Mouse (Mus musculus): ENCODE results near the gene Foxn1. TPM values are rescaled to one million over a fixed set of nuclear protein-coding genes. Genes with fewer than 3 reads are reported as not detected.

Gene Foxn1
- polyA plus RNA-seq, 1 experiment from 2014 or later: 0.26 TPM

GRCm38 (mm10) chr11:78367456-78368225 is 18.7 kb downstream of the Foxn1 start:
- no peaks in the 10 kb centered on the region for H3K36me3 ChIP-seq (replicated peaks)
- H3K4me3 ChIP-seq: no peak overlapping the region
- 93% methylated on average over 15 of the region's 15 CpGs for WGBS
- H3K27me3 ChIP-seq (replicated peaks; ENCODE audit: low read depth, poor library complexity, severe bottlenecking): no peaks in the 10 kb centered on the region
- H3K9me3 ChIP-seq: no peaks in the 10 kb centered on the region
- no peak overlapping the region for H3K27ac ChIP-seq (replicated peaks)
- DNase-seq (ENCODE audit: low spot score): no peak
- peaks cover 18% of the 10 kb centered on the region; the same call in 1 of the 2 replicates for H3K4me1 ChIP-seq

- no peak for DNase-seq (ENCODE audit: low spot score)
- Histone ChIP-seq H3K4me1 (peaks cover 21% of the 10 kb centered on the region; the same call in 1 of the 2 replicates), H3K9me3 (no peaks in the 10 kb centered on the region), H3K36me3 (replicated peaks) (no peaks in the 10 kb centered on the region), H3K27ac (replicated peaks) (no peak overlapping the region), H3K27me3 (replicated peaks; ENCODE audit: low read depth, poor library complexity, severe bottlenecking) (peaks cover 5% of the 10 kb centered on the region), H3K4me3 (no peak overlapping the region)
- WGBS: 63% methylated on average over 8 of the region's 8 CpGs
Observed at GRCm38 (mm10) chr11:78364103-78364502, 22.3 kb downstream of the Foxn1 start.

- no peaks in the 10 kb centered on the region for H3K9me3 ChIP-seq
- no peak overlapping the region for H3K27ac ChIP-seq (replicated peaks)
- WGBS: 75% methylated on average over 13 of the region's 13 CpGs
- H3K4me1 ChIP-seq: peaks cover 25% of the 10 kb centered on the region; the same call in 1 of the 2 replicates
- no peaks in the 10 kb centered on the region for H3K36me3 ChIP-seq (replicated peaks)
- no peak for DNase-seq (ENCODE audit: low spot score)
- H3K4me3 ChIP-seq: no peak overlapping the region
- H3K27me3 ChIP-seq (replicated peaks; ENCODE audit: low read depth, poor library complexity, severe bottlenecking): peaks cover 11% of the 10 kb centered on the region
Observed at GRCm38 (mm10) chr11:78363309-78364007, 22.9 kb downstream of the Foxn1 start.

GRCm38 (mm10) chr11:78360789-78361131 is 25.6 kb downstream of the Foxn1 start:
- WGBS: 64% methylated on average over 2 of the region's 2 CpGs

GRCm38 (mm10) chr11:78360125-78360788 is 26.1 kb downstream of the Foxn1 start:
- peaks cover 11% of the 10 kb centered on the region for H3K27me3 ChIP-seq (replicated peaks; ENCODE audit: low read depth, poor library complexity, severe bottlenecking)
- no peaks in the 10 kb centered on the region for H3K36me3 ChIP-seq (replicated peaks)
- H3K27ac ChIP-seq (replicated peaks): peak overlapping the region; percentile 31; the same call in 1 of the 2 replicates
- H3K9me3 ChIP-seq: no peaks in the 10 kb centered on the region
- H3K4me1 ChIP-seq: peaks cover 27% of the 10 kb centered on the region; the same call in 1 of the 2 replicates
- WGBS: 12% methylated on average over 13 of the region's 13 CpGs
- peak; percentile 81 for DNase-seq (ENCODE audit: low spot score)
- peak overlapping the region; percentile 48 for H3K4me3 ChIP-seq

More at GRCm38 (mm10) chr11:78360789-78361131, 25.6 kb downstream of the Foxn1 start:
- H3K9me3 ChIP-seq: no peaks in the 10 kb centered on the region
- H3K4me1 ChIP-seq: peaks cover 27% of the 10 kb centered on the region; the same call in 1 of the 2 replicates
- H3K27me3 ChIP-seq (replicated peaks; ENCODE audit: low read depth, poor library complexity, severe bottlenecking): peaks cover 11% of the 10 kb centered on the region
- DNase-seq (ENCODE audit: low spot score): no peak
- H3K4me3 ChIP-seq: peak overlapping the region; percentile 48
- H3K36me3 ChIP-seq (replicated peaks): no peaks in the 10 kb centered on the region
- peak overlapping the region; percentile 31; the same call in 1 of the 2 replicates for H3K27ac ChIP-seq (replicated peaks)

- 10% methylated on average over 22 of the region's 22 CpGs for WGBS
- peaks cover 11% of the 10 kb centered on the region for H3K27me3 ChIP-seq (replicated peaks; ENCODE audit: low read depth, poor library complexity, severe bottlenecking)
- H3K27ac ChIP-seq (replicated peaks): no peak overlapping the region
- H3K4me3 ChIP-seq: 0 out of 2 replicates have a peak overlapping the region, but pooled peaks have one; percentile 3
- DNase-seq (ENCODE audit: low spot score): peak; percentile 61
- no peaks in the 10 kb centered on the region for H3K9me3 ChIP-seq
- peaks cover 22% of the 10 kb centered on the region; the same call in 1 of the 2 replicates for H3K4me1 ChIP-seq
- no peaks in the 10 kb centered on the region for H3K36me3 ChIP-seq (replicated peaks)
Observed at GRCm38 (mm10) chr11:78358330-78359007, 27.9 kb downstream of the Foxn1 start.

GRCm38 (mm10) chr11:78355471-78356238 is 30.7 kb downstream of the Foxn1 start:
- WGBS: 33% methylated on average over 4 of the region's 4 CpGs
- H3K27ac ChIP-seq (replicated peaks): peak overlapping the region; percentile 69; the same call in 1 of the 2 replicates
- DNase-seq (ENCODE audit: low spot score): peak; percentile 87

GRCm38 (mm10) chr11:78354905-78355304 is 31.5 kb downstream of the Foxn1 start:
- Histone ChIP-seq H3K9me3 (no peaks in the 10 kb centered on the region), H3K27me3 (replicated peaks; ENCODE audit: low read depth, poor library complexity, severe bottlenecking) (peaks cover 11% of the 10 kb centered on the region), H3K27ac (replicated peaks) (no peak overlapping the region), H3K36me3 (replicated peaks) (peaks cover under 1% of the 10 kb centered on the region; the same call in 1 of the 2 replicates), H3K4me1 (peaks cover 7% of the 10 kb centered on the region; the same call in 1 of the 2 replicates), H3K4me3 (no peak overlapping the region)
- no peak for DNase-seq (ENCODE audit: low spot score)
- WGBS: 89% methylated on average over 6 of the region's 6 CpGs

More at GRCm38 (mm10) chr11:78355471-78356238, 30.7 kb downstream of the Foxn1 start:
- no peak overlapping the region for H3K4me3 ChIP-seq
- no peaks in the 10 kb centered on the region for H3K36me3 ChIP-seq (replicated peaks)
- peaks cover 14% of the 10 kb centered on the region; the same call in 1 of the 2 replicates for H3K4me1 ChIP-seq
- H3K27me3 ChIP-seq (replicated peaks; ENCODE audit: low read depth, poor library complexity, severe bottlenecking): peaks cover 11% of the 10 kb centered on the region
- H3K9me3 ChIP-seq: no peaks in the 10 kb centered on the region

- H3K4me1 ChIP-seq: 0 out of 2 replicates have a peak, but pooled peaks cover 9% of the 10 kb centered on the region
- H3K27ac ChIP-seq (replicated peaks): no peak overlapping the region
- no peak overlapping the region for H3K4me3 ChIP-seq
- no peak for DNase-seq (ENCODE audit: low spot score)
- no peaks in the 10 kb centered on the region for H3K27me3 ChIP-seq (replicated peaks; ENCODE audit: low read depth, poor library complexity, severe bottlenecking)
- H3K36me3 ChIP-seq (replicated peaks): peaks cover 19% of the 10 kb centered on the region
- H3K9me3 ChIP-seq: no peaks in the 10 kb centered on the region
- WGBS: 85% methylated on average over 1 of the region's 1 CpGs
Observed at GRCm38 (mm10) chr11:78353081-78353480, 33.3 kb downstream of the Foxn1 start.

- 88% methylated on average over 4 of the region's 4 CpGs for WGBS
- Histone ChIP-seq H3K9me3 (no peaks in the 10 kb centered on the region), H3K27me3 (replicated peaks; ENCODE audit: low read depth, poor library complexity, severe bottlenecking) (no peaks in the 10 kb centered on the region), H3K27ac (replicated peaks) (no peak overlapping the region), H3K36me3 (replicated peaks) (peaks cover 34% of the 10 kb centered on the region), H3K4me1 (peaks cover 40% of the 10 kb centered on the region), H3K4me3 (no peak overlapping the region)
- DNase-seq (ENCODE audit: low spot score): no peak
Observed at GRCm38 (mm10) chr11:78349441-78350358, 36.7 kb downstream of the Foxn1 start.

Measured in embryonic facial prominence, embryonic 10.5 days (tissue).